In the genomic region with DNA sequence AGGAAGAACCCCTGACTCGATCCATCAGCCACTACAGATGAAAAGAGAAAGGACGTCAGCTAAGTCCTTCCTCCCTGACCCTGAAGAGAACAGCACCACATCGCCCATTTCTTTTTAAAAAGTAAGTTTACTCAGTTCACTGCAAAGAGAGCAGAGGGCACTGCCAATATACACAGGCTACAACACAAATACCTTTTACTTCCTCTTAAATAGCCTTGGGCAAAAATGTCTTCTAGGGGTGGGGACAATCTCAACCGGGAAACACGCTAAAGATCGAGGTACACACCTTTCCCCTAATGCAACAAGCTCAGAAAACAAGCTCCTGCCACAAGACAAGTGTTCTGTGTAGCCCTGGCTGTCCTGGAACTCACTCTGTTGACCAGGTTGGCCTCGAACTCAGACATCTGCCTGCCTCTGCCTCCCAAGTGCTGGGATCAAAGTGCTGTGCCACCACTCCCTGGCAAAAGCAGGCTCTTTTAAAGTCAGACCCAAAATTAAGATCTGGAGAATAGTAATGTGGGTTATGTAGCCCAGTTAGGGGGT, we compare ENCODE assay signal across 8 mouse cellular contexts. TPM values are rescaled to one million over a fixed set of nuclear protein-coding genes. Genes with fewer than 3 reads are reported as not detected.
DNase-seq lines count a peak whose midpoint lies in the region; ATAC-seq and TF ChIP-seq lines count a peak whose summit lies in the region.

No protein-coding gene starts in this region.

- H3K9ac ChIP-seq in neural tube, embryonic 11.5 days (ENCODE audit: low read length), result no peak overlapping the region
- peak overlapping the region; percentile 81 for H3K9ac ChIP-seq in forebrain, embryonic 11.5 days (ENCODE audit: low read length)
- H3K9ac ChIP-seq in limb, embryonic 14.5 days (ENCODE audit: low read depth, low read length, severe bottlenecking), result peak overlapping the region; percentile 84; the same call in 1 of the 2 replicates
- H3K9ac ChIP-seq in neural tube, embryonic 14.5 days (replicated peaks; ENCODE audit: low read depth, low read length), result no peak overlapping the region

- no peaks in the 10 kb centered on the region for H3K9me3 ChIP-seq in neural tube, embryonic 11.5 days (ENCODE audit: control insufficient read depth, low read length)
- no peaks in the 10 kb centered on the region for H3K9me3 ChIP-seq in forebrain, embryonic 11.5 days (ENCODE audit: control insufficient read depth, low read length)
- H3K9me3 ChIP-seq in limb, embryonic 14.5 days (ENCODE audit: control insufficient read depth, low read length), result no peaks in the 10 kb centered on the region
- H3K9me3 ChIP-seq in neural tube, embryonic 14.5 days (ENCODE audit: control insufficient read depth, low read length), result no peaks in the 10 kb centered on the region

- no peak for TF ChIP-seq POLR2A in limb, embryonic 14.5 days (IDR thresholded peaks at IDR 0.05; ENCODE audit: borderline replicate concordance, extremely low read depth, insufficient read depth, insufficient read length)

- no peaks in the 10 kb centered on the region for H3K27me3 ChIP-seq in neural tube, embryonic 11.5 days (ENCODE audit: control insufficient read depth, insufficient read depth, low read length)
- H3K27me3 ChIP-seq in forebrain, embryonic 11.5 days (ENCODE audit: control insufficient read depth, insufficient read depth, low read length), result no peaks in the 10 kb centered on the region
- H3K27me3 ChIP-seq in limb, embryonic 14.5 days (ENCODE audit: control insufficient read depth, insufficient read depth, low read length), result no peaks in the 10 kb centered on the region
- H3K27me3 ChIP-seq in neural tube, embryonic 14.5 days (ENCODE audit: control insufficient read depth, insufficient read depth, low read length), result no peaks in the 10 kb centered on the region

- H3K4me2 ChIP-seq in neural tube, embryonic 11.5 days (ENCODE audit: low read depth), result peak overlapping the region; percentile 67
- H3K4me2 ChIP-seq in forebrain, embryonic 11.5 days (ENCODE audit: low read depth, low read length, severe bottlenecking), result peak overlapping the region; percentile 80
- peak overlapping the region; percentile 86 for H3K4me2 ChIP-seq in limb, embryonic 14.5 days (replicated peaks; ENCODE audit: low read depth, low read length, severe bottlenecking)
- H3K4me2 ChIP-seq in neural tube, embryonic 14.5 days (ENCODE audit: low read depth, low read length), result peak overlapping the region; percentile 97

- 88% methylated on average over 7 of the region's 7 CpGs for WGBS in neural tube, embryonic 11.5 days
- 87% methylated on average over 7 of the region's 7 CpGs for WGBS in forebrain, embryonic 11.5 days
- 71% methylated on average over 7 of the region's 7 CpGs for WGBS in limb, embryonic 14.5 days
- 82% methylated on average over 7 of the region's 7 CpGs for WGBS in neural tube, embryonic 14.5 days

- H3K36me3 ChIP-seq in neural tube, embryonic 11.5 days (ENCODE audit: control insufficient read depth, insufficient read depth, low read length), result peaks cover 23% of the 10 kb centered on the region
- peaks cover 8% of the 10 kb centered on the region for H3K36me3 ChIP-seq in forebrain, embryonic 11.5 days (ENCODE audit: control insufficient read depth, insufficient read depth, low read length)
- peaks cover 38% of the 10 kb centered on the region for H3K36me3 ChIP-seq in limb, embryonic 14.5 days (ENCODE audit: control insufficient read depth, insufficient read depth, low read length)
- H3K36me3 ChIP-seq in neural tube, embryonic 14.5 days (ENCODE audit: control insufficient read depth, insufficient read depth, low read length), result peaks cover 35% of the 10 kb centered on the region

- no peak for ATAC-seq in neural tube, embryonic 11.5 days (ENCODE audit: insufficient read depth, low FRiP score, low TSS enrichment)
- ATAC-seq in forebrain, embryonic 11.5 days (replicated peaks; ENCODE audit: low FRiP score), result no peak
- no peak for ATAC-seq in limb, embryonic 14.5 days (ENCODE audit: low FRiP score, low read depth)
- no peak for ATAC-seq in neural tube, embryonic 14.5 days (ENCODE audit: low read depth)

- H3K4me3 ChIP-seq in neural tube, embryonic 11.5 days (ENCODE audit: low read depth, low read length), result peak overlapping the region; percentile 83; the same call in 1 of the 2 replicates
- peak overlapping the region; percentile 65 for H3K4me3 ChIP-seq in forebrain, embryonic 11.5 days (ENCODE audit: low read depth, low read length)
- peak overlapping the region; percentile 77 for H3K4me3 ChIP-seq in limb, embryonic 14.5 days (replicated peaks; ENCODE audit: low read length)
- no peak overlapping the region; the same call in 1 of the 2 replicates for H3K4me3 ChIP-seq in neural tube, embryonic 14.5 days (ENCODE audit: low read depth, low read length)

- DNase-seq in neural tube, embryonic 11.5 days (ENCODE audit: low spot score), result no peak
- DNase-seq in neural tube, embryonic 10.5 days (ENCODE audit: extremely low spot score, low spot score), result no peak
- no peak for DNase-seq in forebrain, embryonic 11.5 days (ENCODE audit: low spot score)
- DNase-seq in limb, embryonic 14.5 days (ENCODE audit: low spot score), result no peak
- DNase-seq in cerebellum, postnatal 25 days, result no peak
- DNase-seq in ovary, postnatal 10 days (ENCODE audit: low spot score), result no peak
- DNase-seq in natural killer cell, adult 2 months (ENCODE audit: low spot score in 2 of 2), result no peak

- H3K27ac ChIP-seq in neural tube, embryonic 11.5 days (ENCODE audit: low read depth, low read length), result no peak overlapping the region
- H3K27ac ChIP-seq in forebrain, embryonic 11.5 days (ENCODE audit: low read depth, low read length), result no peak overlapping the region
- H3K27ac ChIP-seq in limb, embryonic 14.5 days (replicated peaks; ENCODE audit: low read depth, low read length), result no peak overlapping the region
- no peak overlapping the region for H3K27ac ChIP-seq in neural tube, embryonic 14.5 days (ENCODE audit: low read depth, low read length)

- H3K4me1 ChIP-seq in neural tube, embryonic 11.5 days (ENCODE audit: control insufficient read depth, insufficient read depth, low read length), result peaks cover 7% of the 10 kb centered on the region; the same call in 1 of the 2 replicates
- peaks cover 4% of the 10 kb centered on the region; the same call in 1 of the 2 replicates for H3K4me1 ChIP-seq in forebrain, embryonic 11.5 days (replicated peaks; ENCODE audit: control insufficient read depth, insufficient read depth, low read length)
- peaks cover 8% of the 10 kb centered on the region; the same call in 1 of the 2 replicates for H3K4me1 ChIP-seq in limb, embryonic 14.5 days (ENCODE audit: control insufficient read depth, insufficient read depth, low read length)
- peaks cover 12% of the 10 kb centered on the region for H3K4me1 ChIP-seq in neural tube, embryonic 14.5 days (ENCODE audit: control insufficient read depth, insufficient read depth, low read length)

RNA-seq across cellular contexts. Expression of a gene that starts 1.6 kb away (rescaled TPM):
- 55.5 and 57.5 TPM in 2 replicates for polyA plus RNA-seq in neural tube, embryonic 11.5 days (2014; fragmentation: Nextera tagmentation; extraction: Ambion mirVana)
- polyA plus RNA-seq in forebrain, embryonic 11.5 days (2014; fragmentation: Nextera tagmentation; extraction: Ambion mirVana), result 61.0 and 63.6 TPM in 2 replicates
- polyA plus RNA-seq in limb, embryonic 14.5 days (2012; rRNA removed), result 89.2 and 111 TPM in 2 replicates
- 62.6 and 66.7 TPM in 2 replicates for polyA plus RNA-seq in limb, embryonic 14.5 days (2014; fragmentation: Nextera tagmentation; extraction: Ambion mirVana)
- 48.8 and 53.3 TPM in 2 replicates for polyA plus RNA-seq in neural tube, embryonic 14.5 days (2014; fragmentation: Nextera tagmentation; extraction: Ambion mirVana)

Comparison
In these comparisons a context has a peak if more than half of its experiments do, and no peak if none do; other contexts are left out.
1. H3K9ac ChIP-seq: peak in forebrain, embryonic 11.5 days (single experiment) and limb, embryonic 14.5 days (single experiment); none in neural tube, embryonic 11.5 days (single experiment) and neural tube, embryonic 14.5 days (single experiment).
2. Peak in every context shown above with its lines, with median percentiles within 50 percentile points of each other: H3K4me2 ChIP-seq.